Mouse (Mus musculus): ENCODE results near the gene Krt88. TPM values are rescaled to one million over a fixed set of nuclear protein-coding genes. Genes with fewer than 3 reads are reported as not detected.

Gene Krt88
- polyA plus RNA-seq, 1 experiment from 2014 or later = not detected

DNA sequence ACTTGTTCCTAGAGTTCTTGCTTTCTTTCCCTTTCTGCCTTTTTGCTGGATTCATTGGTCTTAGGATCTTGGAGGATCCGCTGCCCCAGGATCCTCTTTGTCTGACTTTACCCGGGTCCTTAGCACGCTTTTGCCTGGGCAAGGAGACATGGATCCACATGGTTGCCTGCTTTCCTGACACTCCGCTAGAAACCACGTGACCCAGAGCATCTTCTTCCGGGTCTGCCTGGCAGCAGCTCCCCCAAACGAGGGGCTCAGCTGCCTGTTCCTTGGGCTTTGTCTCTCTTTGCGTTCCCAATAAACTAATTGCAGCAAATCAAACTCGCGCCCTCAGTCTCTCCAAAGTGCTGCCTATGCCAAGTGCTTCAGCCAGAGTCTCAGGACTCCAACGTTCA lies 32.1 kb downstream of the Krt88 start:
- Histone ChIP-seq H3K4me2 (peak overlapping the region; percentile 55), H3K4me1 (peaks cover 12% of the 10 kb centered on the region), H3K36me3 (no peaks in the 10 kb centered on the region), H3K4me3 (peak overlapping the region; percentile 27), H3K9me3 (no peaks in the 10 kb centered on the region), H3K27me3 (peaks cover 18% of the 10 kb centered on the region), H3K27ac (no peak overlapping the region), H3K9ac (no peak overlapping the region)
- 36% methylated on average over 11 of the region's 11 CpGs for WGBS
- no peak for ATAC-seq (ENCODE audit: insufficient number of reproducible peaks, low FRiP score, low TSS enrichment, low read depth)

DNA sequence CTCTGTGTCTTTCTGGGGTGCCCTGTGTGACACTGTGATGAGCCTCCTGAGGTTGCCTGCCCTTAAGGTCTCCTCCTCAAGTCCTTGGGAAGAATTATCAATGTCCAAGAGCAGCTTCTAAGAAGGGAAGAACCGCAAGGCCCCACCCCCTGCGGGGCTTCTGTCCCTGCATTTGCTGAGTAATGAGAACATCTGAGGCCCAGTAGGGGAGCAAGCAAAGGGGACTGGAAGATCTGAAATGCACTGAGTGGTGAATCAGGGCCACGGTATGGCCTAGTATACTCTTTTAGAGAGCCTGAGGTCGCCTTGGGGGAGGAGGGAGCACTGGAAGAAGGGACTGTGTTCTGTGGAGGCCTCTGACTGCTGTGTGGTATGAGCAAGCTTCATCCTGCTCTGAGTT lies 34.5 kb downstream of the Krt88 start:
- no peak for ATAC-seq (ENCODE audit: insufficient number of reproducible peaks, low FRiP score, low TSS enrichment, low read depth)
- Histone ChIP-seq H3K27me3 (peaks cover 18% of the 10 kb centered on the region), H3K27ac (no peak overlapping the region), H3K4me3 (no peak overlapping the region), H3K4me1 (peaks cover 14% of the 10 kb centered on the region), H3K36me3 (no peaks in the 10 kb centered on the region), H3K4me2 (no peak overlapping the region), H3K9me3 (no peaks in the 10 kb centered on the region), H3K9ac (no peak overlapping the region)
- 26% methylated on average over 4 of the region's 4 CpGs for WGBS

DNA sequence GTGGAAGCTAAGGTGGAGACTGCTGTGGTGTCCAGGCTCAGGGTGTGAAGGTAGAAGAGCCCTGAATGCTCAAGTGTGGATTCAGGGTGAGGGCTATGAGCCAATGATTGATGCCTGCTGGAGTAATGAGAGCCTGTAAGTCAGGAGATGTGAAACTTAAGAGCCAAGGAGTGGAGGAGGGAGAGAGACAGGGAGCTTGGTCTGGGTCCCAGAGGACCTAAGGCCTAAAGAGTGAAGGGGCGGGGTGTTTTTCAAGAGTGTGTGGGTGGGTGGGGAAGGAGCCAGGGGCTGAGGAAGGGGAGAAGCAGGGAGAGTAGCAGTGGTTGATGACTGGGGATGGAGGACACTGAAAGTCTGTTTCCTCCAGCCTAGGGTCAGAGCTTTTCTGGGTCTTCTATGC lies 36.1 kb downstream of the Krt88 start:
- no peak overlapping the region for H3K4me3 ChIP-seq
- H3K27me3 ChIP-seq = peaks cover 8% of the 10 kb centered on the region
- no peak overlapping the region for H3K4me2 ChIP-seq
- WGBS = 69% methylated on average over 1 of the region's 1 CpGs
- ATAC-seq (ENCODE audit: insufficient number of reproducible peaks, low FRiP score, low TSS enrichment, low read depth) = no peak
- no peak overlapping the region for H3K27ac ChIP-seq
- H3K9me3 ChIP-seq = no peaks in the 10 kb centered on the region
- H3K9ac ChIP-seq = no peak overlapping the region
- H3K36me3 ChIP-seq = no peaks in the 10 kb centered on the region
- H3K4me1 ChIP-seq = peaks cover 14% of the 10 kb centered on the region

DNA sequence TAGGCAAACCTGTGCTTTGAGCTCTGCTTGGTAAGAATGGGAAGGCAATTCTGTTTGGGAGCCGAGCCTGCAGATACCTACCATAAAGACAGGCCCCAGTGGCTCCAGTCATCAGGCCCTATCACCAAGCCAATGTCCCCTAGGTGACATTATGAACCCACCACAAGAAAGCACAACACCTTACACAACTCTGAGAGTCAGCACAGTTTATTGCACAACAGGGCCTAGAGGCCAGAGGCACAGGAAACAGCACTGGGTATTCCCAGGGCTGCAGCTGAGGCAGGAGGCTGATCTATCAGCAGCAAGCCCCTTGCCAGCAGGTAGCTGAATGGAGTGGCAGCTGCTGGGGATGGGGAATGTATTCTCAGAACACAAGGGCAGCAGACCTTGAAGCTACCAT lies 37.4 kb downstream of the Krt88 start:
- Histone ChIP-seq H3K4me2 (no peak overlapping the region), H3K9ac (no peak overlapping the region), H3K4me1 (0 out of 2 replicates have a peak, but pooled peaks cover 5% of the 10 kb centered on the region), H3K27ac (no peak overlapping the region), H3K36me3 (no peaks in the 10 kb centered on the region), H3K9me3 (no peaks in the 10 kb centered on the region), H3K27me3 (no peaks in the 10 kb centered on the region), H3K4me3 (no peak overlapping the region)
- 52% methylated on average over 1 of the region's 1 CpGs for WGBS
- no peak for ATAC-seq (ENCODE audit: insufficient number of reproducible peaks, low FRiP score, low TSS enrichment, low read depth)

DNA sequence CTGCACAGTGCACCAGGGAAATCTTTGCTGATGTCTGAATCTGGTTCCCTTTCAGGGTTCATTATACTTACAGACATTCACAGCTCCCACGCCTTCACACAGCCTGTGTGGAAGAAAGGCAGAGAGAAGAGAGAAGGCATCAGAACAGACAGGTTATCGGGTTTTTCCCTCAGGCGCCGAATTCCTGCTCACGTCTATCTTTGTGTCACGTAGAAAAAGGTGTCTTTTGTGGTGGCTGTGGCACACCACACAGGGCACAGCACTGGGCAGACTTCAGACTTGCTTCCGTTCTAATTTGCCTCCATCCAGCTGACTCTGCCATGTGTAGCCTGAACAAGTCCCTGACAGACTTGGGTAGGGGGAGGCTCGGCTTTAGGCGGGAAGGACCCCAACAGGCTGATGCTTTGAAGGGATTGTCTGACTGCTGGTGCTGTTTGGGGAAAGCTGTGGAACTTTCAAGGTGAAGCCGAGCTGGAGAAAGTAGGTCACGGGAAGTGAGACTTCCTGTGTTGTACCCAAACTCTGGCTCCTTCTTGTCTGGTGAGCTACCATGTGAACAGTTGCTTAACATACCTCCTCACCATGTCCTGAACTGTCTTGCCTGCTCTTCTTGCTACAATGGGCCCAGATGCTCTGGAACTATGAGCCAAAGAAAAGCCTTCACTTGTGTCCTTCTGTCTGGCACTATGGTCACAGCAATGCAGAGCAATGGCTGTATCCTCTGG lies 38.5 kb downstream of the Krt88 start:
- Histone ChIP-seq H3K9me3 (no peaks in the 10 kb centered on the region), H3K4me1 (0 out of 2 replicates have a peak, but pooled peaks cover 5% of the 10 kb centered on the region), H3K9ac (no peak overlapping the region), H3K27ac (no peak overlapping the region), H3K4me2 (no peak overlapping the region), H3K27me3 (no peaks in the 10 kb centered on the region), H3K4me3 (no peak overlapping the region), H3K36me3 (no peaks in the 10 kb centered on the region)
- 65% methylated on average over 11 of the region's 11 CpGs for WGBS
- ATAC-seq (ENCODE audit: insufficient number of reproducible peaks, low FRiP score, low TSS enrichment, low read depth) = no peak

DNA sequence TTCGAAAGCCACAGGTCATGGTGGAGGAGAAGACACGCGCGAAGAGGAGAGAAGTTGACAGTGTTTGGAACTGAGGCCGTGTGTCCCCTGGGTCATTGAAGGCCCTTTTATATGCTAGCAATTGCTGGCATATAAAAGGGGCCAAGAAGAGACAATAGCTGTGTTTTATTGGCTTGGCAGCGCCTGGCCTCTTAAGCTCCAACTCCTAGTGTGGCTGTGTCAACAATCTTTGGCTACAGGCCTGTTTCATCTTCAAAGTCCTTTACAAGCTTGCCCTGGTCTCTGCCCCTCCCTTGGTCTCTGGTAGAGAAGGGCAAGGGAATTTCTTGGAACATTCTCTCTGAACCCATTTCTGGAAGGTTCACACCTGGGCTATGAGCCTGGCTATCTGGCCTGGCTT lies 43.9 kb downstream of the Krt88 start, which contains the start of gene Krt83:
Gene Krt83, minus strand, starts transcription at position 82 of the 400 bp plus-strand sequence.
- no peaks in the 10 kb centered on the region for H3K27me3 ChIP-seq
- H3K4me3 ChIP-seq = no peak within 1 kb of the TSS
- H3K27ac ChIP-seq = no peak within 1 kb of the TSS
- no peak within 1 kb of the TSS for H3K9ac ChIP-seq
- no peak for ATAC-seq (ENCODE audit: insufficient number of reproducible peaks, low FRiP score, low TSS enrichment, low read depth)
- 0 out of 2 replicates have a peak, but pooled peaks cover 8% of the 10 kb centered on the region for H3K4me1 ChIP-seq
- H3K4me2 ChIP-seq = no peak within 1 kb of the TSS
- H3K36me3 ChIP-seq = no peaks in the 10 kb centered on the region
- 62% methylated on average over 6 of the region's 6 CpGs for WGBS
- H3K9me3 ChIP-seq = no peaks in the 10 kb centered on the region

DNA sequence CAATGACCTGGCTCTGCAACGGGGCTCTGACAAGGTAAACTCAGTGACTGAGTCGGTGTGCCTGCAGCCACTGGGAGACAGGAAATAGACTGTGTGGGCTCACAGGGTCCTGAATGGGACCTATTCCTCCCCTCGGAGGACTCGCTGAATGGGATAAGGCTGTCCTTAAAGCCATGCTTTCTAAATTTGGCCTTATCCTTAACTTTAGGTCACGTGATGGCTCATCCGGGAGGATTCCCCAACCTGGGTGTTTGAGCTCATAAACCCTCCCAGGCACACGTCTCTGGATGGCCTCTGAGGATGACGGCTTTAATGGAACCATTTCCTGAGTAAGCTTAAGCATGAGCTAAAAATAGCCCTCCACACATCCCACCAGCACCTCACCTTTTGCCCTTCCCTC lies 45.2 kb downstream of the Krt88 start:
- no peak overlapping the region for H3K4me3 ChIP-seq
- H3K4me2 ChIP-seq = no peak overlapping the region
- H3K4me1 ChIP-seq = 0 out of 2 replicates have a peak, but pooled peaks cover 8% of the 10 kb centered on the region
- H3K27ac ChIP-seq = no peak overlapping the region
- 44% methylated on average over 8 of the region's 8 CpGs for WGBS
- no peak for ATAC-seq (ENCODE audit: insufficient number of reproducible peaks, low FRiP score, low TSS enrichment, low read depth)
- H3K36me3 ChIP-seq = no peaks in the 10 kb centered on the region
- no peaks in the 10 kb centered on the region for H3K9me3 ChIP-seq
- H3K27me3 ChIP-seq = no peaks in the 10 kb centered on the region
- no peak overlapping the region for H3K9ac ChIP-seq

DNA sequence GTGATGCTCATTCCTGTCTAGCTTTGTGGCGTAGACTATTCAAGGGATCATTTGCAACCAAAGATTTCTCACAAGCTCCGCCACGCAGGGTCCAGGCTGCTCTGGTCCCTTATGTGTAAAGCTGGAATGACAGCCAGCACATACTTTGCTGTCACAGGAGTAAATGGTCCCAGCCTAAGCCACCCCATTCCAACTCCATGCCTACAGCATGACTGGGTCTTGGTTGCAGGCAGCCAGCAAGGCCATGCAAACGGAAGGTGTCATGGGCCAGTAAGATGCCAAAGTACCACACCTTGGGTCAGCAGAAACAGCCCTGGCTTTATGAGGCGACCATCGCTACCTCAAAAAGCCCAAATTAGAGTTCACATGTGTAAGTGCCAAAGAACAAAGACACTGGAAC lies 46.2 kb downstream of the Krt88 start:
- no peaks in the 10 kb centered on the region for H3K9me3 ChIP-seq
- H3K4me3 ChIP-seq = no peak overlapping the region
- 0 out of 2 replicates have a peak, but pooled peaks cover 8% of the 10 kb centered on the region for H3K4me1 ChIP-seq
- H3K27me3 ChIP-seq = no peaks in the 10 kb centered on the region
- no peak overlapping the region for H3K27ac ChIP-seq
- H3K9ac ChIP-seq = no peak overlapping the region
- WGBS = 90% methylated on average over 6 of the region's 6 CpGs
- no peak for ATAC-seq (ENCODE audit: insufficient number of reproducible peaks, low FRiP score, low TSS enrichment, low read depth)
- H3K36me3 ChIP-seq = no peaks in the 10 kb centered on the region
- no peak overlapping the region for H3K4me2 ChIP-seq

DNA sequence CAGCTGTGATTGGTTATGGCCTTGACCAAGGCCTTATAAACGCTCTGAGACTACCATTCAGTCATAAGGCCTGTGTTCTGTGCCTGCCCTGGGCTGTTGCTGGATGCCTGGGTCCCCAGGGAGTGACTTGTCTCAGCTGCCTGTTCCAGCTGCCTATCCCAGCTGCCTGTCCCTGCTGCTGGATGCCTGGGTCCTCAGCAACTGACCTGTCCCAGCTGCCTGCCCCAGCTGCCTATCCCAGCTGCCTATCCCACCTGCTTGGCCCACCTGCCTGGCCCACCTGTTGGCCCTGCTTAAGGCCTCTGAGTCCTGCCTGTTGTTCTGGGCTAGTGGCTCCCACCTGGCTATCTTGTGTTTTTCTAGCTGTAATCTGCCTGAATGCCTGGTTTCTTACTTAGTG lies 46.7 kb downstream of the Krt88 start:
- 17% methylated on average over 1 of the region's 1 CpGs for WGBS
- ATAC-seq (ENCODE audit: insufficient number of reproducible peaks, low FRiP score, low TSS enrichment, low read depth) = no peak
- H3K9me3 ChIP-seq = no peaks in the 10 kb centered on the region

DNA sequence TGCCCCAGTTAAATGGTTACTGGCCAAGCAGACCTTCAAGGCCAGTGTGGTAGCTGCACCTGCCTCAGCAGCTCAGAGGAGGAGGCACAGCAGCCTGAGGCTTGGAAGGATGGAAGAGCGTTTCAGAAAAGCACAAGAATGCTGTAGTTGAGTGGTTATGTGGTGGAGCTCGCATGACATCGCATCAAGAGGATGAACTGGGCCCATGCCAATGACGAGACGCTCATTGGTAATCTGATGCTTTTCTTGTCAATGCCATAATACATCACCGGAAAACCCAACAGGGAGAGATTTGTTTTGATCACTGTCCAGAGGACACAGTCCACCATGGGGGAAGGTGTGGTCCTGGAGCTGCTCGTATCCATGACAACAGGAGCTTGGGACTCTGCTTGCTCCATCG lies 47.7 kb downstream of the Krt88 start:
- Histone ChIP-seq H3K27me3 (no peaks in the 10 kb centered on the region), H3K27ac (no peak overlapping the region), H3K4me1 (0 out of 2 replicates have a peak, but pooled peaks cover 8% of the 10 kb centered on the region), H3K9ac (no peak overlapping the region), H3K4me2 (no peak overlapping the region), H3K9me3 (no peaks in the 10 kb centered on the region), H3K36me3 (no peaks in the 10 kb centered on the region), H3K4me3 (no peak overlapping the region)
- ATAC-seq (ENCODE audit: insufficient number of reproducible peaks, low FRiP score, low TSS enrichment, low read depth) = no peak
- WGBS = 70% methylated on average over 8 of the region's 8 CpGs

More for the DNA sequence above, 46.7 kb downstream of the Krt88 start:
- Histone ChIP-seq H3K4me2 (no peak overlapping the region), H3K27ac (no peak overlapping the region), H3K27me3 (no peaks in the 10 kb centered on the region), H3K9ac (no peak overlapping the region), H3K4me3 (no peak overlapping the region), H3K36me3 (no peaks in the 10 kb centered on the region), H3K4me1 (0 out of 2 replicates have a peak, but pooled peaks cover 8% of the 10 kb centered on the region)

DNA sequence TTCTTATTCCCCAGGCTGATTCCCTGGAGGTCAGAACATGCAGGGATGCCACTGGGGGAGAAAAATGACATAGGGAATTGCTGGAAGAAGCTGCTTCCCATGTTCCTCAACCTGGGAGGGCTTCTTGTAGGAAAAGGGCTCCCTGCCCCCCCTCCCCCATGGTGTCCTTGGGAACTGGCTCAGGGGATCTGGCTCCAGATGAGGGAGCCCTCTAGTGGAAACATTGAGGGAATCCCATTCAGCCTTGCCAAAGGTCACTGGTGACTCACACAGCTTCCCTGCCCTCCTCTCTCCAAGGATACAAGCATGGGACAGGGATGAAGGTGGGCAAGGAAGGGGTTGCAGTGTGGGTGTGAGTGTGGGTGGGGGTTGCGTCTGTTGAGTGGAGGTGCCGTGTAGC lies 49.6 kb downstream of the Krt88 start:
- H3K27me3 ChIP-seq = no peaks in the 10 kb centered on the region
- 0 out of 2 replicates have a peak, but pooled peaks cover 8% of the 10 kb centered on the region for H3K4me1 ChIP-seq
- H3K9ac ChIP-seq = no peak overlapping the region
- no peak overlapping the region for H3K4me3 ChIP-seq
- no peak for ATAC-seq (ENCODE audit: insufficient number of reproducible peaks, low FRiP score, low TSS enrichment, low read depth)
- H3K36me3 ChIP-seq = no peaks in the 10 kb centered on the region
- no peak overlapping the region for H3K4me2 ChIP-seq
- no peaks in the 10 kb centered on the region for H3K9me3 ChIP-seq
- 85% methylated on average over 2 of the region's 2 CpGs for WGBS
- no peak overlapping the region for H3K27ac ChIP-seq

All from limb, embryonic 15.5 days (tissue).